Mouse (Mus musculus) thymus, adult 2 months (tissue): ENCODE measurements around the gene Chst11. TPM values are rescaled to one million over a fixed set of nuclear protein-coding genes. Genes with fewer than 3 reads are reported as not detected.

Experiments used
- DNase-seq: peaks from one replicate; pipeline ENCODE4 v3.0.0; 2021
- H3K27ac ChIP-seq: fragments of 200-500 bp; 2 replicates; pipeline ENCODE4 v1.5.1; 2012; ENCODE audit warnings: low read length, control low read depth; ENCODE audit not compliant: control insufficient read depth, insufficient read depth
- H3K27me3 ChIP-seq: fragments of 200-500 bp; 2 replicates; pipeline ENCODE4 v1.6.1; 2012; ENCODE audit warnings: mild to moderate bottlenecking, low read length, moderate library complexity, mixed read lengths; ENCODE audit not compliant: control insufficient read depth, insufficient read depth
- H3K36me3 ChIP-seq: fragments of 200-500 bp; 2 replicates; pipeline ENCODE4 v1.6.1; 2012; ENCODE audit warnings: mild to moderate bottlenecking, low read length, moderate library complexity; ENCODE audit not compliant: control insufficient read depth, insufficient read depth
- H3K4me1 ChIP-seq: fragments of 200-500 bp; replicated peaks from 2 replicates; pipeline ENCODE4 v1.6.1; 2012; ENCODE audit warnings: low read length; ENCODE audit not compliant: control insufficient read depth, insufficient read depth
- H3K4me3 ChIP-seq: fragments of 200-500 bp; 2 replicates; pipeline ENCODE4 v1.5.1; 2012; ENCODE audit warnings: mild to moderate bottlenecking, low read length, control low read depth, moderate library complexity; ENCODE audit not compliant: control insufficient read depth, insufficient read depth
- CTCF ChIP-seq: fragments of 200-500 bp; IDR thresholded peaks from 2 replicates; pipeline ENCODE4 v1.5.1; 2012; ENCODE audit warnings: mild to moderate bottlenecking, control low read depth, low read length, moderate library complexity, borderline replicate concordance; ENCODE audit not compliant: control insufficient read depth, poor library complexity, insufficient read depth; ENCODE audit errors: extremely low read depth
- POLR2A ChIP-seq: fragments of 200-500 bp; IDR thresholded peaks from 2 replicates; pipeline ENCODE4 v1.6.1; 2012; ENCODE audit warnings: mild to moderate bottlenecking, low read length, control low read depth, moderate library complexity; ENCODE audit not compliant: control insufficient read depth, poor library complexity, insufficient read depth; ENCODE audit errors: extremely low read depth
- WGBS: fragments of 180-500 bp; shearing (Covaris S2); methylation state at CpG from one replicate; pipeline ENCODE4 v1.1.7; 2018; 5-methylcytosine and 5-hydroxymethylcytosine counted together
- polyA plus RNA-seq: library from polyadenylated mRNA; depleted of rRNA; stranded (reverse); fragments of >200 nt; gene quantifications from 2 replicates; pipeline ENCODE4 v1.2.3, GENCODE M21; 2012

Chst11 gene
- polyA plus RNA-seq, 1 experiment, result 19.4 TPM

- no peak overlapping the region for H3K27ac ChIP-seq
- peaks cover 11% of the 10 kb centered on the region for H3K4me1 ChIP-seq
- WGBS, result 80% methylated on average over 4 of the region's 4 CpGs
- no peaks in the 10 kb centered on the region for H3K27me3 ChIP-seq
- no peak overlapping the region for H3K4me3 ChIP-seq
- TF ChIP-seq CTCF (no peak), POLR2A (no peak)
- H3K36me3 ChIP-seq, result no peaks in the 10 kb centered on the region
- DNase-seq, result no peak
Measured at GRCm38 (mm10) chr10:83056866-83057265, 71.6 kb downstream of the Chst11 start.

GRCm38 (mm10) chr10:83060066-83060782, 74.9 kb downstream of the Chst11 start:
- WGBS, result 85% methylated on average over 12 of the region's 12 CpGs
- no peak overlapping the region for H3K27ac ChIP-seq
- H3K4me3 ChIP-seq, result no peak overlapping the region
- no peaks in the 10 kb centered on the region for H3K36me3 ChIP-seq
- no peaks in the 10 kb centered on the region for H3K27me3 ChIP-seq
- no peak for DNase-seq
- H3K4me1 ChIP-seq, result peaks cover 11% of the 10 kb centered on the region
- TF ChIP-seq POLR2A (no peak), CTCF (no peak)

DNA sequence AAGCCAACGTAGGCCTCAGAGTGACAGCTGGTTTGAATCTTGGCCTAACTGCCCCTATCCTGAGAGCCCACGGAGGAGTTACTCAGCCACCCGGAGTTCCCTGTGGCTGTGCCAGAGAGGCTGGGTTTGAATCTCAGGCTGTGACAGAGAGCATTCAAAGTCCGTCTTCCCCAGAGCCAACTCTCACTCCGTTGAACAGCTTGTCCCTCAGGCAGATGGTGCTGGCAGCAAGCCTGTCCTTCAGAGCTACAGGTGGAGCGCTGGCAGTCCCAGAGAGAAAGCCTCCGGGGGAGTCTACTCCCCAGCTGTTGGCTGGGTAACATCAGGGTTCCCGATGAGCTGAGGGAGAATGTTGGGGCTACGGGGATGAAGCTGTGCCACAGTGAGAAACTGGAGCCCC, 77.0 kb downstream of the Chst11 start:
- Histone ChIP-seq H3K36me3 (no peaks in the 10 kb centered on the region), H3K4me1 (no peaks in the 10 kb centered on the region; the same call in 1 of the 2 replicates), H3K4me3 (no peak overlapping the region), H3K27me3 (no peaks in the 10 kb centered on the region), H3K27ac (no peak overlapping the region)
- DNase-seq, result no peak
- no peak for TF ChIP-seq CTCF
- TF ChIP-seq POLR2A, result no peak
- 91% methylated on average over 9 of the region's 9 CpGs for WGBS

- Histone ChIP-seq H3K27me3 (no peaks in the 10 kb centered on the region), H3K27ac (no peak overlapping the region), H3K36me3 (no peaks in the 10 kb centered on the region), H3K4me1 (peaks cover 2% of the 10 kb centered on the region; the same call in 1 of the 2 replicates), H3K4me3 (no peak overlapping the region)
- 96% methylated on average over 5 of the region's 5 CpGs for WGBS
- DNase-seq, result no peak
- no peak for TF ChIP-seq CTCF
- TF ChIP-seq POLR2A, result no peak
Measured at GRCm38 (mm10) chr10:83064796-83065195, 79.5 kb downstream of the Chst11 start.

- no peak for TF ChIP-seq POLR2A
- no peak for TF ChIP-seq CTCF
- no peaks in the 10 kb centered on the region for H3K27me3 ChIP-seq
- no peak overlapping the region for H3K27ac ChIP-seq
- H3K4me1 ChIP-seq, result peaks cover 4% of the 10 kb centered on the region; the same call in 1 of the 2 replicates
- no peaks in the 10 kb centered on the region for H3K36me3 ChIP-seq
- 93% methylated on average over 6 of the region's 6 CpGs for WGBS
- DNase-seq, result no peak
- no peak overlapping the region for H3K4me3 ChIP-seq
Measured at GRCm38 (mm10) chr10:83066159-83066558, 80.9 kb downstream of the Chst11 start.

DNA sequence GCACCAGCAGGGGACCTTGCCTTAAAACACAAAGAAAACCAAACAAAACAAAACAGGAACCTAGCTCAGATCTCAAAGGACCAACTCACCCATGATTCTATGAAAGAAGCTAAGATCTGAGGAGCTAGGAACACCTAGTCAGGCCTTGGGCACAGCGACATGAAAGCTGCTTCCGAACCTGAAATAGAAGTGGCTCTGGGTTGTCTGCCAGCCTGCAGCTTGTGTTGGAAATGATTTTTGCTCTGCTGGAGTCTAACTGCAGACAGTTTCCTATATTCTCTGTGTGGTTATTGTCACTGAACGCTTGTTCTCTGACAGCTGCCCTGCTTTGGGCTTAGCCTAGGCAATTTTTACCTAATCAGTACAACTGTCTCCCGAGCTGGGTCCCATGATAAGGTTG, 82.0 kb downstream of the Chst11 start:
- Histone ChIP-seq H3K4me3 (no peak overlapping the region), H3K4me1 (peaks cover 4% of the 10 kb centered on the region; the same call in 1 of the 2 replicates), H3K36me3 (no peaks in the 10 kb centered on the region), H3K27me3 (no peaks in the 10 kb centered on the region), H3K27ac (no peak overlapping the region)
- TF ChIP-seq POLR2A (no peak), CTCF (no peak)
- no peak for DNase-seq
- 82% methylated on average over 4 of the region's 4 CpGs for WGBS
